Mouse (Mus musculus) frontal cortex, postnatal 36 days (tissue): Measurements from ENCODE around the gene Npdc1.

ENCODE experiments used
- DNase-seq, 2 experiments: peaks; one replicate each; pipeline ENCODE4 v3.0.0; 2022; ENCODE audit warnings: low spot score in 2 of 2

Npdc1 gene

DNA sequence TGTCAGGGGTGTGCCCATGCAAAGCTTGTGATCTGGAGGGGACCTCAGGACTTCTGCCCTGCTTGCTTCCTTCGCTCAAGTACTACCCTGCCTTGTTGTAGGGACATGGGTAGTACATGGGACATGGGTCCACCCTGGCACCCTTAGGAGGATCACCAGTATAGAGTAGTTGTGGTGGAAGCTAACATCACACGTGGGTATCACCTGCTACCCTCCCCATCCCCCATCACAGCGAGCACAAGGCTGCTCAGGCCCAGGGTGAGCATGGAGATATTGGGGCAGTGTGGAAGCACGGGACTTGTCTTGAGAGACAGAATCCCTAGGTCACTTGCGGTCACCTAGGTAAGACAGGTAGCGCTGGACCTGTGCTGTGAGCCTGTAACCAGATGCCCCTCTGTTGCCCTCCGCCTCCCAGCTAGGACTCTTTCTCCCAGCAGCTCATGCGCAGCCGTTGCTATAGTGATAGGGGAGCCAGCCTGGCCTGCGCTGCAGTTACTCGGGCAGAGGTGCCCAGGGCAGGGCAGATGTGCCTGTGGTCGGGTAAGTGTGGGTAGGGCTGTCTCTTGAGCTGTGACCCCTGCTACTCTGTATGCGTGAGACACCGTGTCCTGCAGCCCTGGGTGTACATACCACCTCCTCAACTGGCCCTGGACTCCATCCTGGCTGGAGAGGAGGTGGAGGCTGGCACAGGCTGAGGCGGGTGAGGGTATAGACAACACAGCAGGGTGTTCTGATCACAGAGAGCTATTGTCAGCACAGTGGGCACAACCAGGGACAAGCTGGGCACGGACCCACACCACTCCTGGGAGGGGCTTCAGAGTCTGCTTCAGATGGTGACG is 31.5 kb downstream of the Npdc1 start:
- peak; percentile 22 to 42 for DNase-seq

DNA sequence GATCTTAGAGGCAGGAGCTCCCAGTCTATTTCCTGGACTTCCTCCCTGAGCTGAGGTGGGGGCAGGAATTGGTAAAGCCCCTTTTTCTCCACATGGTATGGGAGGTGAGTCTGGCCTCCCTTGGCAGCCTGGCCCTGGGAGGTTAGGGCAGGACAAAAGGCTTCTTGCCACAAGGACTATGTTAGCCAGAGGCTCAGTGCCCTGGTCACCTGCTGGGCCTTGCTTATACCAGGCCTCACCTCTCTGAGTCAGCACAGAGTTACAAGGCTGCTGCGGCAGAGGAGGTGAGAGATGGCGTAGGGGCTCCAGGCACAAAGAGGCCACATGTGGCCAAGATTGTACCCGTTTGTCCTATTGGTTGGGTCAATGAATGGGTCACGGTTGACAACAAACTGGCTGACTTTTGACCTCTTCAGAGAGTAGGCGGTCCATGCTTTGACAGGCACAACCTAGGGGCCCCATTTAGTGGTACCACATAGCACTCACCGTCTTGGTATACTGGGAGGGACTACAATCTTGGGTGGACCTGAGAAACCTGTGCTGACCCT is 32.2 kb downstream of the Npdc1 start:
- DNase-seq, result no peak

- DNase-seq, result no peak
Observed at GRCm38 (mm10) chr2:25432326-25433098, 33.4 kb downstream of the Npdc1 start.

DNA sequence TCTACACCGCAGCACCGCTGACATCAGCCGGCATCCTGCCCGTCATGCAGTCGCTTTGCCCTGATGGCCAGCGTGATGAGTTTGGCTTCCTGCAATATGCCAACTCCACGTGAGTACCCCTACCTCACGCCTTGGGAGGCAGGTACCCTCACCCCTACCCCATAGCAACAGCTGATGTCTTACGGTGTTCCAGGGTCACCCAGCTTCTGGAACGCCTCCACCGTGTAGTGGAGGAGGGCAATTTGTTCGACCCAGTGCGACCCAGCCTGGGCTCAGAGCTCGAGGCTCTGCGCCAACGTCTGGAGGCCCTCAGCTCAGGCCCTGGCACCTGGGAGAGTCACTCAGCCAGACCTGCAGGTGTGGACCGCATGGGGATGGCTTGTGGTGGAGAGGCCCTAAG is 34.0 kb downstream of the Npdc1 start:
- DNase-seq, result no peak

DNA sequence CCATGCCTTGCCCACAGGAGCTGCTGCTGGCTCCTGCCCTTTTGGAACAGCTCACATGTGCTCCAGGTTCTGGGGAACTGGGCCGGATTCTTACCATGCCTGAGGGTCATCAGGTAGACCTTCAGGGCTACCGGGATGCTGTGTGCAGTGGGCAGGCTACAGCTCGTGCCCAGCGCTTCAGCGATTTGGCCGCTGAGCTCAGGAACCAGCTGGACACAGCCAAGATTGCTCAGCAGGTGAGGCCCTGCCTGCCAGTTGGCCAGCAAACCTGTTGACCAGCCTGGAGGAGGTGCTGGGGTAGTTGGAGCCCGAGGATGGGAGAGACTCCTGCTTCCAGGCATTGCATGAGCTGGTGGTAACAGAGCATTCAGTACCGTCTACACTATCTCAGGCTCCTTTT is 35.1 kb downstream of the Npdc1 start:
- no peak for DNase-seq

GRCm38 (mm10) chr2:25436286-25436820 is 37.2 kb downstream of the Npdc1 start:
- DNase-seq, result no peak

DNA sequence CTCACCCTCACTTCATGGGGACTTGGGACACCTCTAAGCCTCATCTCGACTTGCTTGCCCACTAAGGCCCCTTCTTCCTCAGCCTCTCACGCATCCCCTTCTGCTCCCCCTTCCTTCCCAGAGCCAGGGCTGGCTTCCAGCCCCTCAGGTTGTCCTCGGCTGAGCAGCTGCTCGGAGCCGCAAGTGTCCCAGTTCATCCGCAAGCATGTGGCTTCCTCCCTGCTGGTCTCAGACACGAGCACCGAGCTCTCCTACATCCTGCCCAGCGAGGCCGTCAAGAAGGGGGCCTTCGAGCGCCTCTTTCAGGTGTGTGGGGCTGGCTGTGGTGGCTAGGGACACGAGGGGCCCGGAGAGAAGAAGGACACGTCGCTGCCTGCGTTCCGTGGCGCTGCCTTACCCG is 41.9 kb downstream of the Npdc1 start:
- DNase-seq, result no peak

- no peak for DNase-seq
Observed at GRCm38 (mm10) chr2:25442682-25443081, 43.5 kb downstream of the Npdc1 start.

- DNase-seq, result no peak
Observed at GRCm38 (mm10) chr2:25450853-25451647, 51.9 kb downstream of the Npdc1 start.

- DNase-seq, result no peak
Observed at GRCm38 (mm10) chr2:25452951-25453350, 53.8 kb downstream of the Npdc1 start.

DNA sequence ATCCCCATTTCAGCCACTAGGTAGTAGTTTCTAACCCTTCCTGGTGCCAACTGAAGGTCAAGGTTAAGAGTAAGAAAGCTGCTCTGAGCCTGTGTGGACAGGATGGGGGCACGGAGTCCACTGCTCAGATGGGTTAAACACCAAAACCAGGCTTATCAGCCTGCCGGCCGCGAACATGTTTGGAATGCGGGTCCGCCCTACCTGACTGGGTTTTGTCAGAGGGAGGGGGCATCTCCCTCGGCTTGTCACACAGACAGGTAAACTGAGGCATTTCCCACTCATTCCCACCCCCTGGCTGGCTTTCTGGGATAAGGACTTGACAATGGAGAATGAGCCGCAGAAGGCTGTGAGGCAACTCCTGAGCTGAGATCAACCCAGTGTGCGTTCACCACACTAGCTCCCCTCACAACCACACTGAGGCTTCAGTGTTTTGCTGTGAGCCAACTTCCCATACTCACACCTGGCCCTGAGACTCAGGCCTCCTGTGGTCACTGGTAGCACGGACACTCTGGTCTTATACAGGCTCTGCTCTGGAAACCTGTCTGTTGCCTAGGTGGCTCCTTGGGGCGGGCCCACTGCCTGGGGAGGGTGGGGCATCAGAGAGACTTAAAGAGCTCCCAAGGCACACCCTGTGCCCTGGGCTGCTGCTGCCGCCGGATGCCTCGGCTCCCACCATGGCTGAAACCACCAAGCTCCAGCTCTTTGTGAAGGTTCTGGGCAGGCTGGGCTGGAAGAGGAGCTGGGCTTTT is 57.2 kb downstream of the Npdc1 start, which contains the start of gene Clic3:
TSS of gene Clic3 (plus strand) at position 634 of the 749 bp plus-strand sequence.
- no peak for DNase-seq

- no peak for DNase-seq
Observed at GRCm38 (mm10) chr2:25457022-25457896, 58.1 kb downstream of the Npdc1 start.

- no peak for DNase-seq
Observed at GRCm38 (mm10) chr2:25458911-25459310, 59.8 kb downstream of the Npdc1 start.
